In the genomic region with DNA sequence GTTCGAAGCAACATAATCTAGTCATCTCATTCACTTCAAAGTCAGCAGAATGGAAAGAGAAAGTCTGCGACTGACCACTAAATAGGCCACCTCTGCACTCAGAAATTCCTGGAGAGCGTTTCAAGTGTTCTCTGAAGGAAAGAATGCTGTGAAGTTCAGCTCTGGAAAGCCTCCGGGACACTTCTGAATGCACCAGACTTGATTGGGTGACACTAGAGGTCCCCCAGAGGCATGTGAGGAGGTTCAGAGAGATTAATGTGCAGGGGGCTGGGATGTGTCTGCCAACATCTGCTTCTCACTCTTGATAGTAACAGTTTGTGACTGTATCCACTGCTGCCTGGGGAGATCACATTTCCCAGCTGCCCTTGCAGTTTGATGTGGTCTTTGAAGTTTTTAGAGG, we compare ENCODE assay signal across 11 mouse cellular contexts. TPM values are rescaled to one million over a fixed set of nuclear protein-coding genes. Genes with fewer than 3 reads are reported as not detected.
DNase-seq lines count a peak whose midpoint lies in the region; ATAC-seq lines count a peak whose summit lies in the region.
"Had no signal": no experiment of that assay in that cellular context is flagged by ENCODE, and none has a peak within 500 bp of the region (broad histone marks: within the 10 kb centered on the region; RNA-seq: fewer than 3 reads in every experiment).

No protein-coding gene starts in this region.

- H3K4me3 ChIP-seq in hindbrain, embryonic 11.5 days (ENCODE audit: low read depth, low read length), result no peak overlapping the region
- no peak overlapping the region for H3K4me3 ChIP-seq in hindbrain, embryonic 12.5 days
- no peak overlapping the region for H3K4me3 ChIP-seq in embryonic facial prominence, embryonic 14.5 days (ENCODE audit: low read depth, low read length)
- no peak overlapping the region for H3K4me3 ChIP-seq in limb, embryonic 10.5 days
- H3K4me3 ChIP-seq in midbrain, embryonic 16.5 days (ENCODE audit: low read depth, low read length), result no peak overlapping the region
- H3K4me3 ChIP-seq: erythroblast, embryonic 14.5 days; hindbrain, embryonic 13.5 days had no signal

- no peak overlapping the region for H3K4me2 ChIP-seq in hindbrain, embryonic 11.5 days (replicated peaks; ENCODE audit: low read depth, low read length)
- H3K4me2 ChIP-seq in hindbrain, embryonic 12.5 days (replicated peaks), result no peak overlapping the region
- no peak overlapping the region for H3K4me2 ChIP-seq in embryonic facial prominence, embryonic 14.5 days (ENCODE audit: low read depth, low read length)
- H3K4me2 ChIP-seq in midbrain, embryonic 16.5 days (ENCODE audit: low read length), result peak overlapping the region; percentile 12
- H3K4me2 ChIP-seq: hindbrain, embryonic 13.5 days had no signal

- 46% methylated on average over 4 of the region's 4 CpGs for WGBS in hindbrain, embryonic 11.5 days
- 29% methylated on average over 4 of the region's 4 CpGs for WGBS in hindbrain, embryonic 12.5 days
- WGBS in embryonic facial prominence, embryonic 14.5 days, result 11% methylated on average over 4 of the region's 4 CpGs
- 7% methylated on average over 4 of the region's 4 CpGs for WGBS in limb, embryonic 10.5 days
- WGBS in midbrain, embryonic 16.5 days, result 15% methylated on average over 4 of the region's 4 CpGs

- ATAC-seq in hindbrain, embryonic 11.5 days (ENCODE audit: low FRiP score), result no peak
- no peak for ATAC-seq in hindbrain, embryonic 12.5 days (ENCODE audit: low FRiP score)
- no peak for ATAC-seq in embryonic facial prominence, embryonic 14.5 days (ENCODE audit: low read depth)
- peak; percentile 75 for ATAC-seq in midbrain, embryonic 16.5 days
- ATAC-seq in cerebellum, adult (ENCODE audit: insufficient number of reproducible peaks, low FRiP score, low TSS enrichment), result no peak

- H3K27ac ChIP-seq in hindbrain, embryonic 11.5 days (ENCODE audit: low read depth, low read length), result no peak overlapping the region
- no peak overlapping the region for H3K27ac ChIP-seq in hindbrain, embryonic 12.5 days
- no peak overlapping the region for H3K27ac ChIP-seq in embryonic facial prominence, embryonic 14.5 days (replicated peaks; ENCODE audit: low read depth, low read length)
- H3K27ac ChIP-seq in limb, embryonic 10.5 days, result 0 out of 2 replicates have a peak overlapping the region, but pooled peaks have one; percentile 9
- no peak overlapping the region for H3K27ac ChIP-seq in midbrain, embryonic 16.5 days (ENCODE audit: low read length)
- H3K27ac ChIP-seq: hindbrain, embryonic 13.5 days had no signal

- H3K36me3 ChIP-seq in hindbrain, embryonic 11.5 days (ENCODE audit: control insufficient read depth, insufficient read depth, low read length), result no peaks in the 10 kb centered on the region
- no peaks in the 10 kb centered on the region for H3K36me3 ChIP-seq in hindbrain, embryonic 12.5 days
- no peaks in the 10 kb centered on the region for H3K36me3 ChIP-seq in embryonic facial prominence, embryonic 14.5 days (ENCODE audit: control insufficient read depth, insufficient read depth, low read length)
- H3K36me3 ChIP-seq in limb, embryonic 10.5 days, result no peaks in the 10 kb centered on the region
- no peaks in the 10 kb centered on the region for H3K36me3 ChIP-seq in midbrain, embryonic 16.5 days (ENCODE audit: control insufficient read depth, insufficient read depth, low read length)
- H3K36me3 ChIP-seq: hindbrain, embryonic 13.5 days had no signal

- H3K9me3 ChIP-seq in hindbrain, embryonic 11.5 days (ENCODE audit: control insufficient read depth, low read length), result no peaks in the 10 kb centered on the region
- no peaks in the 10 kb centered on the region for H3K9me3 ChIP-seq in hindbrain, embryonic 12.5 days (replicated peaks)
- no peaks in the 10 kb centered on the region for H3K9me3 ChIP-seq in embryonic facial prominence, embryonic 14.5 days (ENCODE audit: control insufficient read depth, low read length)
- H3K9me3 ChIP-seq in limb, embryonic 10.5 days (replicated peaks), result no peaks in the 10 kb centered on the region
- H3K9me3 ChIP-seq in midbrain, embryonic 16.5 days (replicated peaks; ENCODE audit: control insufficient read depth, low read length, poor library complexity, severe bottlenecking), result no peaks in the 10 kb centered on the region
- H3K9me3 ChIP-seq: hindbrain, embryonic 13.5 days had no signal

- no peak overlapping the region for H3K9ac ChIP-seq in hindbrain, embryonic 11.5 days (ENCODE audit: low read depth, low read length)
- no peak overlapping the region for H3K9ac ChIP-seq in hindbrain, embryonic 12.5 days
- H3K9ac ChIP-seq in embryonic facial prominence, embryonic 14.5 days (ENCODE audit: low read depth, low read length), result no peak overlapping the region
- no peak overlapping the region for H3K9ac ChIP-seq in midbrain, embryonic 16.5 days (ENCODE audit: low read depth, low read length)
- H3K9ac ChIP-seq: hindbrain, embryonic 13.5 days had no signal

- peak; percentile 10 for DNase-seq in hindbrain, embryonic 11.5 days (ENCODE audit: low spot score)
- peak; percentile 56 for DNase-seq in embryonic facial prominence, embryonic 14.5 days (ENCODE audit: low spot score)
- DNase-seq in limb, embryonic 10.5 days (ENCODE audit: low spot score), result peak; percentile 78
- no peak for DNase-seq in cerebellum, postnatal 4 days (ENCODE audit: low spot score in 2 of 2)
- DNase-seq in layer of hippocampus, postnatal 14 days (ENCODE audit: low spot score in 2 of 2), result no peak
- DNase-seq: layer of hippocampus, adult 9-11 months had no signal

- no peaks in the 10 kb centered on the region for H3K4me1 ChIP-seq in hindbrain, embryonic 11.5 days (replicated peaks; ENCODE audit: control insufficient read depth, insufficient read depth, low read length)
- H3K4me1 ChIP-seq in hindbrain, embryonic 12.5 days, result peaks cover 7% of the 10 kb centered on the region
- no peaks in the 10 kb centered on the region for H3K4me1 ChIP-seq in embryonic facial prominence, embryonic 14.5 days (ENCODE audit: control insufficient read depth, insufficient read depth, low read length)
- H3K4me1 ChIP-seq in limb, embryonic 10.5 days, result peaks cover 27% of the 10 kb centered on the region
- peaks cover 3% of the 10 kb centered on the region; the same call in 1 of the 2 replicates for H3K4me1 ChIP-seq in midbrain, embryonic 16.5 days (ENCODE audit: control insufficient read depth, insufficient read depth, low read length)

- no peaks in the 10 kb centered on the region for H3K27me3 ChIP-seq in hindbrain, embryonic 11.5 days (ENCODE audit: control insufficient read depth, insufficient read depth, low read length)
- H3K27me3 ChIP-seq in hindbrain, embryonic 12.5 days, result no peaks in the 10 kb centered on the region
- no peaks in the 10 kb centered on the region for H3K27me3 ChIP-seq in embryonic facial prominence, embryonic 14.5 days (replicated peaks; ENCODE audit: control insufficient read depth, insufficient read depth, low read length)
- H3K27me3 ChIP-seq in limb, embryonic 10.5 days (ENCODE audit: low read depth, poor library complexity, severe bottlenecking), result no peaks in the 10 kb centered on the region
- no peaks in the 10 kb centered on the region for H3K27me3 ChIP-seq in midbrain, embryonic 16.5 days (ENCODE audit: control insufficient read depth, insufficient read depth, low read depth, low read length)
- H3K27me3 ChIP-seq: hindbrain, embryonic 13.5 days had no signal

RNA-seq across cellular contexts. Expression of a gene that starts 52.1 kb away (rescaled TPM):
- 0.32 and 0.33 TPM in 2 replicates for polyA plus RNA-seq in hindbrain, embryonic 11.5 days (2014; fragmentation: Nextera tagmentation; extraction: Ambion mirVana)
- polyA plus RNA-seq in hindbrain, embryonic 12.5 days (2016; fragmentation: Nextera tagmentation; extraction: Ambion mirVana), result 0.92 and 1.1 TPM in 2 replicates
- polyA plus RNA-seq in embryonic facial prominence, embryonic 14.5 days (2014; fragmentation: Nextera tagmentation; extraction: Ambion mirVana), result 3.0 and 3.8 TPM in 2 replicates
- 0.82 and 1.2 TPM in 2 replicates for polyA plus RNA-seq in limb, embryonic 10.5 days (2016; fragmentation: Nextera tagmentation; extraction: Ambion mirVana)
- polyA plus RNA-seq in midbrain, embryonic 16.5 days (2015; fragmentation: Nextera tagmentation; extraction: Ambion mirVana), result 1.6 and 2.2 TPM in 2 replicates
- total RNA-seq in layer of hippocampus, postnatal 14 days (2021), result 1 to 10 TPM; 7.5 to 8.5 TPM
- polyA plus RNA-seq: erythroblast, embryonic 14.5 days had no signal

Comparison
In these comparisons a context has a peak if more than half of its experiments do, and no peak if none do; other contexts are left out.
1. DNase-seq: peak in hindbrain, embryonic 11.5 days (single experiment), embryonic facial prominence, embryonic 14.5 days (single experiment) and limb, embryonic 10.5 days (single experiment); none in cerebellum, postnatal 4 days (0 of 2) and layer of hippocampus, postnatal 14 days (0 of 2).